Mouse (Mus musculus) lung, postnatal 0 days (tissue): Measurements from ENCODE around the gene Ccdc189.

Source experiments
- CTCF ChIP-seq: IDR thresholded peaks from 2 replicates; pipeline ENCODE4 v1.5.1; 2016; ENCODE audit warnings: antibody characterized with exemption, mild to moderate bottlenecking
- EP300 ChIP-seq: IDR thresholded peaks from 2 replicates; pipeline ENCODE4 v1.6.1; 2016; ENCODE audit warnings: antibody characterized with exemption, mild to moderate bottlenecking, control low read depth

GRCm38 (mm10) chr7:127564381-127565150, 23.8 kb downstream of the Ccdc189 start:
- no peak for TF ChIP-seq EP300
- 0 out of 2 replicates have a peak, but pooled peaks have one; percentile 19 for TF ChIP-seq CTCF
